Mouse (Mus musculus): ENCODE results near the gene Cbr2. TPM values are rescaled to one million over a fixed set of nuclear protein-coding genes. Genes with fewer than 3 reads are reported as not detected.

Cbr2 gene
- polyA plus RNA-seq, 1 experiment from 2014 or later, result 0.82 TPM

GRCm38 (mm10) chr11:120719841-120720376 lies 12.0 kb downstream of the Cbr2 start:
- H3K27ac ChIP-seq (ENCODE audit: low read depth, low read length), result no peak overlapping the region
- peaks cover 10% of the 10 kb centered on the region for H3K4me1 ChIP-seq (replicated peaks; ENCODE audit: control insufficient read depth, insufficient read depth, low read length)
- H3K9ac ChIP-seq (ENCODE audit: low read depth, low read length), result no peak overlapping the region
- H3K4me2 ChIP-seq (replicated peaks; ENCODE audit: low read depth, low read length), result no peak overlapping the region
- DNase-seq (ENCODE audit: low spot score) (no peak), ATAC-seq (ENCODE audit: low FRiP score) (no peak)
- WGBS, result 89% methylated on average over 13 of the region's 13 CpGs
- H3K27me3 ChIP-seq (ENCODE audit: control insufficient read depth, insufficient read depth, low read length), result peaks cover 2% of the 10 kb centered on the region
- H3K36me3 ChIP-seq (ENCODE audit: control insufficient read depth, insufficient read depth, low read length), result peaks cover 5% of the 10 kb centered on the region; the same call in 1 of the 2 replicates
- H3K9me3 ChIP-seq (ENCODE audit: control insufficient read depth, low read length), result no peaks in the 10 kb centered on the region
- H3K4me3 ChIP-seq (ENCODE audit: low read depth, low read length), result no peak overlapping the region

DNA sequence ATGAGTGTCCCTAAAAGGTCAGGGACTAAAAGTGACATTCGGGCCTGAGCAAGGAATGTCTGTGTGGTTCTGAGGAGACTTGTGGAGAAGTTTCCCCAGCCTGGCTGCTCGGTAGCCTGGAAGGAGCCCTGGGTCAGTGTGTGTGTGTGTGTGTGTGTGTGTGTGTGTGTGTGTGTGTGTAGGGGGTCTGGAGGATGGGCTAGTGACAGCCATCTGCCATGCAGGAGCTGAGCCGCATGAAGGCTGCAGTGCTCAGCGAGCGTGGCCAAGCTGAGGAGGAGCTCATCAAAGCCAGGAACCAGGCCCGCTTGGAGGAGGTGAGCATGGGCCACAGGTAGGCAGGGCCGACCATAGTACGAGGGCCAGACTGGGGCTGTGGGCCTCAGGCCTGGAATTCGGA lies 12.7 kb downstream of the Cbr2 start:
- Histone ChIP-seq H3K4me2 (replicated peaks; ENCODE audit: low read depth, low read length) (no peak overlapping the region), H3K4me3 (ENCODE audit: low read depth, low read length) (no peak overlapping the region), H3K27me3 (ENCODE audit: control insufficient read depth, insufficient read depth, low read length) (peaks cover 2% of the 10 kb centered on the region), H3K36me3 (ENCODE audit: control insufficient read depth, insufficient read depth, low read length) (peaks cover 5% of the 10 kb centered on the region; the same call in 1 of the 2 replicates), H3K27ac (ENCODE audit: low read depth, low read length) (no peak overlapping the region), H3K9me3 (ENCODE audit: control insufficient read depth, low read length) (no peaks in the 10 kb centered on the region), H3K9ac (ENCODE audit: low read depth, low read length) (no peak overlapping the region), H3K4me1 (replicated peaks; ENCODE audit: control insufficient read depth, insufficient read depth, low read length) (peaks cover 15% of the 10 kb centered on the region)
- no peak for ATAC-seq (ENCODE audit: low FRiP score)
- WGBS, result 87% methylated on average over 9 of the region's 9 CpGs
- DNase-seq (ENCODE audit: low spot score), result no peak

DNA sequence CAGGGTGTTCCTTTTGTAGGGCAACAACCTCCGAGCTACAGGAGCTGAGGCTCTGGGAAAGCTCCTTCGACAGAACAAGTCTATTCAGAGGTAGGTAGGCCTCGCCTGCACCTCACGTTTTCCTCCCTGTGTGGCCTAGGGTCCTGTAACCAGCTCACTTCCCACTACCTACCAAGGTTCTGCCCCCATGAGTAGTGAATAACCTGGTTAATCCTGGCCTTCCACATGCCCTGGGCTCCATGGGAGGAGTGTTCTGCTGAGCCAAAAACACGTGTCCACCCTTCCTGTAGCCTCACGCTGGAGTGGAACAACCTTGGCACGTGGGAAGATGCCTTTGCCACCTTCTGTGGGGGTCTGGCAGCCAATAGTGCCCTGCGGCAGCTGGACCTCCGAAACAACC lies 16.8 kb downstream of the Cbr2 start:
- H3K36me3 ChIP-seq (ENCODE audit: control insufficient read depth, insufficient read depth, low read length), result peaks cover 5% of the 10 kb centered on the region; the same call in 1 of the 2 replicates
- DNase-seq (ENCODE audit: low spot score), result no peak
- no peak overlapping the region for H3K27ac ChIP-seq (ENCODE audit: low read depth, low read length)
- no peak overlapping the region for H3K4me3 ChIP-seq (ENCODE audit: low read depth, low read length)
- 90% methylated on average over 9 of the region's 9 CpGs for WGBS
- no peak overlapping the region for H3K9ac ChIP-seq (ENCODE audit: low read depth, low read length)
- no peak overlapping the region for H3K4me2 ChIP-seq (replicated peaks; ENCODE audit: low read depth, low read length)
- no peak for ATAC-seq (ENCODE audit: low FRiP score)
- H3K9me3 ChIP-seq (ENCODE audit: control insufficient read depth, low read length), result no peaks in the 10 kb centered on the region
- H3K27me3 ChIP-seq (ENCODE audit: control insufficient read depth, insufficient read depth, low read length), result no peaks in the 10 kb centered on the region
- peaks cover 11% of the 10 kb centered on the region for H3K4me1 ChIP-seq (replicated peaks; ENCODE audit: control insufficient read depth, insufficient read depth, low read length)

- ATAC-seq (ENCODE audit: low FRiP score) (no peak), DNase-seq (ENCODE audit: low spot score) (no peak)
- H3K4me2 ChIP-seq (replicated peaks; ENCODE audit: low read depth, low read length), result peak overlapping the region; percentile 94
- H3K36me3 ChIP-seq (ENCODE audit: control insufficient read depth, insufficient read depth, low read length), result peaks cover 5% of the 10 kb centered on the region; the same call in 1 of the 2 replicates
- 68% methylated on average over 10 of the region's 10 CpGs for WGBS
- peak overlapping the region; percentile 53 for H3K4me3 ChIP-seq (ENCODE audit: low read depth, low read length)
- peaks cover 11% of the 10 kb centered on the region for H3K4me1 ChIP-seq (replicated peaks; ENCODE audit: control insufficient read depth, insufficient read depth, low read length)
- no peak overlapping the region for H3K27ac ChIP-seq (ENCODE audit: low read depth, low read length)
- H3K9me3 ChIP-seq (ENCODE audit: control insufficient read depth, low read length), result no peaks in the 10 kb centered on the region
- peak overlapping the region; percentile 83 for H3K9ac ChIP-seq (ENCODE audit: low read depth, low read length)
- H3K27me3 ChIP-seq (ENCODE audit: control insufficient read depth, insufficient read depth, low read length), result no peaks in the 10 kb centered on the region
Observed at GRCm38 (mm10) chr11:120714546-120714945, 17.4 kb downstream of the Cbr2 start.

GRCm38 (mm10) chr11:120713580-120714518 lies 18.1 kb downstream of the Cbr2 start, which contains the start of the genes Cenpx and Lrrc45:
TSS of gene Cenpx (minus strand) at chr11:120713738.
TSS of gene Lrrc45 (plus strand) at chr11:120713925.
- peak; percentile 95 for ATAC-seq (ENCODE audit: low FRiP score)
- Histone ChIP-seq H3K27ac (ENCODE audit: low read depth, low read length) (peak within 1 kb of the TSS; percentile 43; the same call in 1 of the 2 replicates), H3K9ac (ENCODE audit: low read depth, low read length) (peak within 1 kb of the TSS; percentile 83), H3K4me3 (ENCODE audit: low read depth, low read length) (peak within 1 kb of the TSS; percentile 53), H3K4me2 (replicated peaks; ENCODE audit: low read depth, low read length) (peak within 1 kb of the TSS; percentile 94), H3K4me1 (replicated peaks; ENCODE audit: control insufficient read depth, insufficient read depth, low read length) (peaks cover 11% of the 10 kb centered on the region), H3K27me3 (ENCODE audit: control insufficient read depth, insufficient read depth, low read length) (no peaks in the 10 kb centered on the region), H3K9me3 (ENCODE audit: control insufficient read depth, low read length) (no peaks in the 10 kb centered on the region), H3K36me3 (ENCODE audit: control insufficient read depth, insufficient read depth, low read length) (peaks cover 5% of the 10 kb centered on the region; the same call in 1 of the 2 replicates)
- 3% methylated on average over 53 of the region's 53 CpGs for WGBS
- peak; percentile 97 for DNase-seq (ENCODE audit: low spot score)

- peak; percentile 51 for ATAC-seq (ENCODE audit: low FRiP score)
- H3K36me3 ChIP-seq (ENCODE audit: control insufficient read depth, insufficient read depth, low read length), result peaks cover 7% of the 10 kb centered on the region; the same call in 1 of the 2 replicates
- under 1% methylated on average over 36 of the region's 38 CpGs for WGBS
- H3K4me2 ChIP-seq (replicated peaks; ENCODE audit: low read depth, low read length), result peak overlapping the region; percentile 87
- peak overlapping the region; percentile 61 for H3K9ac ChIP-seq (ENCODE audit: low read depth, low read length)
- peak; percentile 79 for DNase-seq (ENCODE audit: low spot score)
- H3K4me1 ChIP-seq (replicated peaks; ENCODE audit: control insufficient read depth, insufficient read depth, low read length), result peaks cover 11% of the 10 kb centered on the region
- H3K4me3 ChIP-seq (ENCODE audit: low read depth, low read length), result peak overlapping the region; percentile 53
- H3K27ac ChIP-seq (ENCODE audit: low read depth, low read length), result peak overlapping the region; percentile 43; the same call in 1 of the 2 replicates
- no peaks in the 10 kb centered on the region for H3K9me3 ChIP-seq (ENCODE audit: control insufficient read depth, low read length)
- no peaks in the 10 kb centered on the region for H3K27me3 ChIP-seq (ENCODE audit: control insufficient read depth, insufficient read depth, low read length)
Observed at GRCm38 (mm10) chr11:120712771-120713568, 18.9 kb downstream of the Cbr2 start.

- Histone ChIP-seq H3K27me3 (ENCODE audit: control insufficient read depth, insufficient read depth, low read length) (no peaks in the 10 kb centered on the region), H3K4me2 (replicated peaks; ENCODE audit: low read depth, low read length) (no peak overlapping the region; the same call in 1 of the 2 replicates), H3K27ac (ENCODE audit: low read depth, low read length) (no peak overlapping the region), H3K9ac (ENCODE audit: low read depth, low read length) (0 out of 2 replicates have a peak overlapping the region, but pooled peaks have one; percentile 24), H3K36me3 (ENCODE audit: control insufficient read depth, insufficient read depth, low read length) (0 out of 2 replicates have a peak, but pooled peaks cover 4% of the 10 kb centered on the region), H3K9me3 (ENCODE audit: control insufficient read depth, low read length) (no peaks in the 10 kb centered on the region), H3K4me1 (replicated peaks; ENCODE audit: control insufficient read depth, insufficient read depth, low read length) (peaks cover 12% of the 10 kb centered on the region), H3K4me3 (ENCODE audit: low read depth, low read length) (0 out of 2 replicates have a peak overlapping the region, but pooled peaks have one; percentile 53)
- DNase-seq (ENCODE audit: low spot score), result no peak
- WGBS, result 52% methylated on average over 8 of the region's 8 CpGs
- ATAC-seq (ENCODE audit: low FRiP score), result no peak
Observed at GRCm38 (mm10) chr11:120711980-120712604, 19.8 kb downstream of the Cbr2 start.

DNA sequence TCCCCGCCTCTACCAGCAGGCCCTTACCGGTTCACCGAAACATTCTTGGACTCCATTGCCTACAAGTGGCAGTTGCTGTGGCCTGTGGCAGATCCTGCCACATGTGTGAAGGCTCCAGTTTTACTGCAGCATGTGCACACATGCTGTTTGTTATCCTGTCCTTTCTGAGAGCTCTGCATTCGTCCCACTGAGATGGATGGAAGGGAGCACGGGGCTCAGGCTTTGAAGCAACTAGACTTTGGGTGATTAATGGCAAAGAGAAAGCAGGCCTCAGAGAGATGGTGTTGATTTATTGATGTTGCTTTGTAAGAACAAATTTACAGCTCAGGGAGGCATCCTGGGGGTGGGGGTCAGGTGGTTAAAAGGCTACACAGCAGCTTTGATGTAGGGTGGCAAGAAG lies 21.2 kb downstream of the Cbr2 start:
- H3K9me3 ChIP-seq (ENCODE audit: control insufficient read depth, low read length), result no peaks in the 10 kb centered on the region
- no peak overlapping the region for H3K27ac ChIP-seq (ENCODE audit: low read depth, low read length)
- no peaks in the 10 kb centered on the region; the same call in 1 of the 2 replicates for H3K27me3 ChIP-seq (ENCODE audit: control insufficient read depth, insufficient read depth, low read length)
- no peak overlapping the region for H3K9ac ChIP-seq (ENCODE audit: low read depth, low read length)
- ATAC-seq (ENCODE audit: low FRiP score) (no peak), DNase-seq (ENCODE audit: low spot score) (no peak)
- H3K36me3 ChIP-seq (ENCODE audit: control insufficient read depth, insufficient read depth, low read length), result 0 out of 2 replicates have a peak, but pooled peaks cover 4% of the 10 kb centered on the region
- 69% methylated on average over 5 of the region's 5 CpGs for WGBS
- peaks cover 20% of the 10 kb centered on the region for H3K4me1 ChIP-seq (replicated peaks; ENCODE audit: control insufficient read depth, insufficient read depth, low read length)
- no peak overlapping the region for H3K4me3 ChIP-seq (ENCODE audit: low read depth, low read length)
- H3K4me2 ChIP-seq (replicated peaks; ENCODE audit: low read depth, low read length), result no peak overlapping the region
